Mouse (Mus musculus): Measurements from ENCODE around the gene Hinfp.
"Not testable (repeated sequence)": the region's sequence is repeated elsewhere in the genome, so short reads cannot be mapped to it uniquely, and the experiment has no call there.

Gene Hinfp

DNA sequence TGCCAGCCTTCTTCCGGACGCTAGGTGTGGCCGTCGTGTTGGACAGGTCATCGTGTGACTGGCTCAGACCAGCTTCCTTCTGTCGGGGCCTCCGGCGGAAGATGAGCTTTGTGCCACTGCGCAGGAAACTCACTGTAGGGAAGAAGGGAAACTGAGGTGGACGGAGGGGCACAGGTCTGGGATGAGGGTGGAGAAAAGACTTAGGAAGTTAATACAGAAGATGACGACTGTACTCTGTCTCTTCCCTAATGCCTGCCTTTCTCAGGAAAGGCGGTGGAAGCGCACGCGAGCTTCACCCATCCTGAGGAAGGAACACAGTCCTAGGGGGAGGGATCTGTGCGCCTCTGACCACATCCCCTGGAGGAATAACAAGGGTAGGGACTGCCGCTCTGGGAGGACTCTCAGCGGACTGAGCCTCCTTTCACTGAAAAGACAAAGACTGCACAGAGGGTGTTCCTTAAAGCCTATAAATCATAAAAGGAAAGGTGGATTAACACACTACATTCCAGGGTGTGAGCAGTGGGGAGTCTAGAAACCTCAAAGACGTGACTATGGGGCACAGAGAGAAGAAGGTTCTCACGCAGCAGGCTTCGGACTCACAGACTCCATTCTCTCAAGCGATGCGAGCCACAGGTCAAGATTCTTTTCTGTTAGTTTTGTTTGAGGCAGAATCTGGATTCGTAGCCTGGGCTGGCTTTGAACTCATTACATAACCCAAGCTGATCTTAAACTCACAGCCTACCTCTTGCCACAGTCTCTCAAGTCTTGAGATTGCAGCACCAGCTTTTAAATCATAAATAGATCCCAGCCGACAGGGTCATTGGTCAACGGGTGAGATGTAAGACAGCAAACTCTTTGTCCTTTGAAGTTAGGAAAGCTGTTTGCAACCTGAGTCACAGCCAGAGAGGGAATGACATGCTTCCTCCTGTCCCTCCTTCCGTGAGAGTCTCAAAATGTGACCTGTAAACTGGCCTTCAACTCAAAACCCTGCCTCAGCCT is 6.0 kb upstream of the Hinfp start:
- no peak for DNase-seq

DNA sequence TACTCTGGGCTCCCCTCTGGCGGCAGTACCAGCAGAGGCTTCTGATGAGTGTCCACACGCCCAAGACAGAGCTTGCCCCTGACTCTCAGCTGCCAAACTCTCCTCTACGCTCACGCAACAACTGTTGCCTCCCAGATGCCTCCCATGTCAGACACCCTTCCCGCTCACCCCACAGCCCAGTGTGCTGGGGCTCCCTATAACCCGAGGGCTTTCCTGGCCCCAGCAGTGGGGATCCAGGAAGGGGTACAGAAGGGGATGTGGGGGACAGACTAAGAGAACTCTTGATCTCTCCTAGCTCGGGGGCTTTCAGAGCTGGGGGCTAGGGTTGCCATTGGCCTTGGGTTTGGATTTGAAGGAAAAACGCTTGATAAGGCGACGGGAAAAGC is 5.3 kb upstream of the Hinfp start:
- no peak for DNase-seq

DNA sequence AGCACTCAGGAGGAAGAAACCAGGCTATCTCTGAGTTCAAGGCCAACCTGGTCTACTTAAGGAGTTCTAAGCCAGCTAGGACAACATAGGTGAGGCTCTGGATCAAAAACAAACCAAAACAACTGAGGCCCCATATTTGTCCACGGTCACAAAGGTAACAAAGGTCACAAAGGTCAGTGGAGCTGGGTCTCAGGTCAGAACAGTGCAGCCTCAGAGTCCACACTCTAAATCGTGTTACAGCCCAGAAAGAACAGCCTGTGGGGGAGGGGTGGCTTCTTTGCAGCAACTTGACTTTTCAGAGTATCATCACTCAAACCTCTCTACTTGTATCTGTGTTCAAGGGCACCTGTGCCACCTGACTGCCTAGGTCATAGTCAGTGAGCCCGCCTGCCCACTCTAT is 4.3 kb upstream of the Hinfp start:
- no peak for DNase-seq

DNA sequence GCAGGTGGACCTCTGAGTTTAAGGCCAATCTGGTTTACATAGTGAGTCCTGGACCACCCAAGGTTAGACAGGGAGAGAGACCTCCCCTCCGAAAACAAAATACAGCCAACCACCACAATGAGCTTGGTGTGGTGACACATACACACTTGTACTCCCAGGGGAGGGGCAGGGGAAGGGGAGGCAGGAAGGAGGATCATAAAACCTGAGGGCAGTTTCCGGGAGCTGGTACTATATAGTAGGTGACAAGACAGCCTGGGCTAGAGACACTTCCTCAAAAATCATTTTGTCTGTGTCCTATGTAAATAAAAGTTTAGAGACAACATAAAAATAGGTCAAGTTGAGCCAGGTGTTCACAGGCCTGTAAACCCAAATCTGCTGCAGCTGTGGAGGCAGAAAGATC is 1.8 kb upstream of the Hinfp start:
- DNase-seq = no peak

DNA sequence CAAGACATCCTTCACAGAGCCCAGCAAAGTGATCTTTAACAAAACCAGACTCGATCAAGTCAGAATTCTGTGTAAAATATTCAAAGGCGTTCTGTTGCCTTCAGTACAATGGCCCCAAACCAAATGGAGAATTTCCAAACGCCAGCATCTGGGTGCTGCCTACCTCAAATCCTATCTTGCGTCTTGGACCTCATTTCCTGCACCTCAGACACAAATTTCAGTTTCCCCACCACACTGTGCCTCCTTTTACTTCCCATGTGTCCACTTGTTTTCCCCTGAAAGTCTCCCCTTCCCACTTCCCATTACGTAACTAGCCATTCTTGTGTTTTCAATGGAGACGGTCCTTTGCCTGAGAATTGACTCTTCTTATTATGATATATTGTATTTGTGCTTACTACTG is 1.1 kb upstream of the Hinfp start:
- DNase-seq = no peak

DNA sequence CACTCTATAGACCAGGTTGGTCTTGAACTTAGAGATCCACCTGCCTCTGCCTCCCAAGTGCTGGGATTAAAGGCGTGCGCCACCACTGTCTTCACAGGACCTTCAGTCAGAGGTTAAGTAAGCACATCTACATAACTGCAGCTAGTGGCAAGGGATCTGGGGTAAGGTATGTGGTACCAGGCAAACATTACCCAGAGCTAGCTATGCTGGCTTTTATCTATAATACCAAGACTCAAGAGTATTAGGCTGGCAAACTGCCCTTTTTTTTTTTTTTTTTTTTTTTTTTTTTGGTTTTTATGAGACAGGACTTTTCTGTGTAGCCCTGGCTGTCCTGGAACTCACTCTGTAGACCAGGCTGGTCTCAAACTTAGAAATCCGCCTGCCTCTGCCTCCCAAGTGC is 5.5 kb downstream of the Hinfp start:
- DNase-seq = not testable (repeated sequence)

DNA sequence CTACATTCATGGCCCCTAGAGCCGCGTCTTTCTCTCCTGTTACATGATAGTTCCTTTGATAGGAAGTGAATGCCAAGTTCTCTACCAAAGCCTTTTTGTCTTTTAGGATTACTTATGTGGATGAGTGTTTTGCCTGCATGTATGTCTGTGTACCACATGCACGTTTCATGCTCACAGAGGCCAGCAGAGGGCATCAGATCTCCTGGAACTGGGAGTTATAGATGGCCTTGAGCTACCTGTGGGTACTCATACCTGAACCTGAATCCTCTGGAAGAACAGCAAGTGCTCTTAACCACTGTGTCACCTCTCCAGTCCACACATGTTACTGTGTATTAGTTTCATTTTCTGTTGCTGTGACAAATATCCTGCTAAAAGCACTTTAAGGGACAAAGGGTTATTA is 13.0 kb downstream of the Hinfp start:
- peak; percentile 57 to 60 for DNase-seq

DNA sequence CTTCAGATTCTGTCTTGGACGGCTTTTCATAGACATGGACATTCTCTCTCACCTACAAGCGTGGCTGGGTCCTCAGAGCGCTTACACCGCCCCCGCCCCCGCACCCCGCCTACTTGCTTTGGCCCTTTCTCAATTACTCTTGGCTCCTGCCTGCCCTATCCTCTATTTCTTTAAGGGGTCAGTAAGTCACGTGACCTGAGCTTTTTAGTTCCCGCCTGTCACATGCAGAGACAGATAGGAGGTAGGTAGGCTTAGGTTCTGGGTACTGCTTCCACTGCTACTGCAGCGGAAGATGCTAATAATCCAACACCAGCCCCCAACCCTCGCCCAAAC is 16.5 kb downstream of the Hinfp start:
- peak in 1 of 2 experiments; percentile 34 for DNase-seq

DNA sequence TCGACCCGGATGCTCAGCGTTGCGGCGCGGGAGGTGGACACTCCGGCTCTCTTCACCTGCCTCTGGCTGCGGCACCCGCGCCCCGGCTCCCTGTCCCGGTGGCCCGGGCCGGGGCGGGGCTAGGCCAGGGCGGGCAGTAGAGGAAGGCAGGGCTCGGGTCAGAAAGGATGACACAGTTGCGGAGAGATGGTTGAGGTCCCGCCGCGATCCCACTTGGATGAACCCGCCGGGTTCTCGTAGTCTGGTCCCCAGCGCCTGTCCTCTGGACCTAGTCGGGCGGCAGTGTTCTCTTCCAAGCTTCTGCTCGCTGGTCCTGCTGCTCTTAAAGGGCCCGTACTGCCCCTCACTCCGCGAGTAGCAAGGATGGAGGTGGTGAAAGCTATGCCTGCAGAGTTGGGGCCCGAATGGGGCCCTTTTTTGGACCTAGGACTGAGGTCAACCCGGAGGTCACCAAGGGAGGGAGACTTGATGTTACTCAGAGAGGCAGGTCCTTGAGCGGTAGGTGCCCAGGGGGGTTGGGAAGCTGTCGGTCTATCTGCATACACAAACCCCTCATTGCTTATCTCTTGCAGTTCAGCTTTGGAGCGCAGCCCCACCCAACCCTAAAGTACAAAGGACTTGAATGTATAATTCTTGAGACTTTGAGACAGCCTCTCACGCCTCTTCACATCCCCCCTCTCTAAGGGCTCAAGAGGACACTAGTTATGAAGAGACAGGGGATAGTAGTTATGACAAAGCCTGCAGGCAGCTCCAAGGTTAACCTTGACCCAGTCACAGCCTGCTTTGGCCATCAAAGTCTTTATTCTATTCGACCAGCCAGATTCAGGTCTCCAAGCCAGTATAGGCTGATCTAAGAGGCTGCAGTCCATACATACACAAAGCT is 17.2 kb downstream of the Hinfp start, which contains the start of gene Abcg4:
Gene Abcg4 (minus strand): TSS at position 540 of the 883 bp plus-strand sequence.
- DNase-seq = peak; percentile 65 to 69

DNA sequence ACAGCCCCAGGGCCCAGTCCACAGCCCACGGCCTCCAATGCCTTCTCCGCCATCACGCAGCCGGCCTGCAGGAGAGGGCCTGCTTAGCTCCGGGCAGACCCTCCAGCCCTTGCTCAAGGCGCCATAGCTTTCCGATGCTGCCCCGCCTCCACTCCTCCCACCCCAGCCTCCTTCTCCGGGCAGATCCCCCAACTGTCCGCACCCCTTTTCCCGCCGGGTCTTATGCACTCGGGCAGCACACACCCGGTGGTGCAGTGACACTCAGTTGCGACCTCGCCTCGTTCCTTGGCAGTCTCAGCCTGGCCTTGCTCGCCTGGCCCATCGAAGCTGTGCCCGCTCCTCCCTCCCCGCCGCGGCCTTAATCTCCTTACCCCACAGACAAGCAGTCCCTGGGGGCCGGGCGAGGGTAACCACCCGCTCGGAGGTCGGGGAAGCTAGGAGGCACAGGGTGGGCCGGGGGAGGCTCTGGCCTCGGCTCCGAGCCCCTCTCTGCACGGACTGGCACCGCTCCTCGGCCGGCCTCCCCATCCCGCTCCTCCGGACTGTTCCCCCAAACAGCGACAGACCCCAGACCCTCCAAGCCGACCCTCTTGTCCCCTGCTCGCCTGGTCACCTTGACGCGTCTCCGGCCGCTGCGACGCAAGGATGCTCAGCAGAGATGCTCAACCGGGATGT is 17.9 kb downstream of the Hinfp start:
- peak; percentile 43 to 48 for DNase-seq

DNA sequence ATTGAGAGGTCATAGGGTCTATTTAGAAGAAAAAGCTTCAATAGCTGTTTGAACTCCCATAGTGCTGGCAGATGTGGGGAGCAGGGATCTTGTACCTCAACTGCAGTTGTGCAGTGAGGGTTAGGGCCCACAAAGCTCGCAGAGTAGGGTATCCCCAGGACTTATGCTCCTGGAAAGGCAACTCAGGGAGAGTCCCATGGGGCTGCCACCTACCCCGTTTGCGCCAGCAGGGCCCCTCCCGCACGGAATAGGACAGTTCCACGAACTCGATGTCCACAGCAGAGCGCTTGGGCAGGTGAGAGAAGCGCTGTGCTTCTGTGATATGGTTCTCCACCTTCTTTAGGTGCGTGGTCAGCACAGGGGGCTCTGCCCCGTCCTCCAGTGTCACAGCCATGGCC is 18.5 kb downstream of the Hinfp start:
- DNase-seq = peak in 1 of 2 experiments; percentile 40

DNA sequence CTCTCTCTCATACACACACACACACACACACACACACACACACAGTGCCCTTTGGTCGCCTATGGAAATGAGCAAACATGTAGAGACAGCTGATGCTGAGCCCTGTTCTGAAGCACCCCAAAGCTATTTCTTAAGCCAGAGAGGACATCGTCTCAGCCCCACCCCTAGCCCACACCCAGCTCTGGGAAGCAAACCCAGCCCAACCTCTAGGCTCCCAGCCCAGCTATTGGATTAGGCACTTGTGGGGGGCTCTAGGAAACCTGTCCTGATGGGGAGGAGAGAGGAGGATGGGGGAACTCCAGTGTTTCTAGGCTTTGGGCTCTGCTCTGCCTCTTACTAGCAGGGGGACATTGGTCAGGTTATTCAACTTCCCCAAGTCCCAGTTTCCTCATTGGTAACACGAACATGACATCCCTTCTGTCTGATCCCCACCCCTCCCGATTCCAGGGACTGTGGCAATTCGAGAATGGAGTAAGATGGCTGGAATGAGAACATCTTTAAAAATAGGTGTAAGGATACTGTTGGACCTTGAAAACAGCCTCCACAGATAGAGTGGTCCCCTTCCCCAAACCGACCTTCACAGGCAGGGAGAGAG is 19.1 kb downstream of the Hinfp start:
- DNase-seq = no peak

DNA sequence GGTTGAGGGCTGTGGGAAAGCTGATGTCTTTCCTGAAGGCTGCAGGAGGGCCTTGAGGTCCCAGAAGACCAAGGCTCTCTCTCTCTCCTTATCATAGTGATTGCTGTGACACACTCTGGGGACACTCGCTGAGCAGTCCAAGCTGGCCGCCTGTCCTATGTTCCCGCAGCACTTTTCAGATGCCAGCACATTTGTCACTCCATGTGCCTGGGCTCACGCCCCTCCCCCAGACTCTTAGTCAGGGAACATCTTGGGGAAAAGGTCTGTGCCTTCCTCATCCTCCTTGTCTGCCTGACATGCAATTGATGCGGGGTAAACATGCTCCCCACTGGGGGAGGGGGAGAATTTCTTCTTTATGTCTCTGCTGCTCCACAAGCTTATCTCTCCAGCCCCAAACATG is 22.3 kb downstream of the Hinfp start:
- no peak for DNase-seq

DNA sequence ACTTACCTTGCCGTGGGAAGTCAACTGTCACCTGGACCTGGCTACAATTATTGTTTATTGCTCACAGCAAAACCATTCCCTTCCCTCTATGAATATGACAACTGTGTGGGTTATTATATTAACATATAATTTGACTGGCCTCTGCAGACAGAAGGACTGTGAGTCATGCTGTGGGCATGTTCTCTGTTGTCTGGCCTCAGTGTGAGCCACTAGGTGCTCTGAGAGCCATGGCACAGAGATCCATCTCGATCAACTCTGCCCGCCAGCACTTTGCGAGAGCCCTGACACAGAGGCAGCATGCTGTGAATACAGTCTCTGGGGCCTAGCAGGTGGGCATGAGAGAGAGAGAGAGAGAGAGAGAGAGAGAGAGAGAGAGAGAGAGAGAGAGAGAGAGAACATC is 35.5 kb downstream of the Hinfp start:
- no peak for DNase-seq

DNA sequence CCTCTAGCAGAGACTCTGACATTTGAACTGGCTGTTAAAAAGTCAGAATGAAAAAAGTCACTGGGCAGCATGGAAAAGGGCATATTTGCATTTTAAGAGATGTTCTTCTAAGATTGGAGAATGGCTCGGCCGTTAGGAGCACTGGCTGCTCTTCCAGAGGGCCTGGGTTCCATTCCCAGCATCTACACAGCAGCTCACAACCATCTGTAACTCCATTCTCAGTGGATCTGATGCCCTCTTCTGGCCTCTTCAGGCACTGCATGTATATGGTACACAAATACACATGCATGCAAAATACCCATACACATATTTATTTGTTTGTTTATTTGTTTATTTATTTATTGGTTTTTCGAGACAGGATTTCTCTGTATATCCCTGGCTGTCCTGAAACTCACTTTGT is 36.4 kb downstream of the Hinfp start:
- peak; percentile 44 to 59 for DNase-seq

DNA sequence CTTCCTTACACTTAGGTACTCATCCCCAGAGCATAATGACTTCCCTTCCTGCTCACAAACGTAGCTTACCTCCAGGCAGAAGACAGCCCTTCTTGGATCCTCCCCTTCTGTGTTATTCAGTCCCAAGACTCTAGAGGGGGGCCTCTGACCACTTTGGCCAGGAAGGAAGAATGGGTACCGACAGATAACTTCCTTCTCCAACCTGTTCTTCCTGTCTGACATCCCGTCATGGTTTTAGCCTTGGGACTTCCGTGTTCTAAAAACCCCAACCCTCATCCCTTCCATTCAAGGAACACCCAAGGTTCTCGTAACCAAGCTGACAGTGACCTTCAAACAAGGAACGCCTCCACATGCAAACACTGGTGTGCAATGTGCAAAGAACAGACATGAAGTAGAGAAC is 37.0 kb downstream of the Hinfp start, which contains the start of gene Nlrx1:
Gene Nlrx1 (minus strand): TSS at position 168 of the 400 bp plus-strand sequence.
- DNase-seq = no peak

DNA sequence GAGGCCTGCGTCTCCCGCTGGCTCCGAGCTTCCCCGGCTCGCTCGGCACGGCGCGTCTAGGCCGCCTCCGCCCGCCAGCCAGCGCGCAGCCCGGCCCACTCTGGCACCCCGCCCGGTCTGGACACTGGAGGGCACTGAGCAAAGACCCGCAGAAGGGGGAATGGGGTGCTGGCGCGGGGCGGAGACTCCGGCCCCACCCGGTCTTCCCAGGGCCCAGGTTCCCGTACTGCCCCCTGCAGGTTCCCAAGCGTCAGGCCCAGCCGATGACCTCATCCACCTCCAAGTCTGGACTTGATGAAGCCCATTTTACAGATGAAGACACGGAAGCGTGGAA is 37.5 kb downstream of the Hinfp start:
- peak; percentile 78 to 87 for DNase-seq

DNA sequence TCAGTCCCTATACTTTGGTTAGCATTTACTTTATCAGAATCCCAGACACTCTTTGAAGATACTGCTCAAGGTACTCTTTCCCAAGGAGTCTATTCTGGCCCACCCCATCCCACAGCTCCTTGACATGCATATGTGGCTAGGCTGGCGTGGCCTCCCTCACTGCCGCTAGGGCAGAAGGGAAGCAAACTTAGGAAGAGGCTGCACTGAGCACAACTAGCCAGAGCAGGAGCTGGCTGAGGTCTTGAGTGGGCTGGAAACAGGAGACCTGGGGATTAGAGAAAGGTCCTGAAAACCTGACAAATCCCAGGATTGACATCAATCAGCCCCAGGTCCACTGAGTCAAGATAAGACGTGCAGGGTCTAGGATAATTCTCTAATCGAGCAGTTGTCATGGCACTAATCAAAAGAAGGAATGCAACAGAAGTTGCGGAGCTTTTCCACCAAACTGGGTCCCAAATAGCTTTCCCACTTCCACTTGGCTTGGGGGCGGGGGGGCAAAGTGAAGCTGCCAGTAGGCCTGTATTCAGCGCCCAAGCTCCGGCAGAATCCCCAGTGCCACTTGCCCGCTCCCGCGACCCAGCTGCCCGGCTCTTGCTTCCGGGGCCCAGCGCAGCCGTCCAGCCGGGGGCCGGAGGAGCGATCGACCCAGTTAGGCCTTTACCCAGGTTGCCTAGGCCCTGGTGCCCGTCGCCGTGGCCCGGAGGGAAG is 38.0 kb downstream of the Hinfp start:
- DNase-seq = peak in 1 of 2 experiments; percentile 17

DNA sequence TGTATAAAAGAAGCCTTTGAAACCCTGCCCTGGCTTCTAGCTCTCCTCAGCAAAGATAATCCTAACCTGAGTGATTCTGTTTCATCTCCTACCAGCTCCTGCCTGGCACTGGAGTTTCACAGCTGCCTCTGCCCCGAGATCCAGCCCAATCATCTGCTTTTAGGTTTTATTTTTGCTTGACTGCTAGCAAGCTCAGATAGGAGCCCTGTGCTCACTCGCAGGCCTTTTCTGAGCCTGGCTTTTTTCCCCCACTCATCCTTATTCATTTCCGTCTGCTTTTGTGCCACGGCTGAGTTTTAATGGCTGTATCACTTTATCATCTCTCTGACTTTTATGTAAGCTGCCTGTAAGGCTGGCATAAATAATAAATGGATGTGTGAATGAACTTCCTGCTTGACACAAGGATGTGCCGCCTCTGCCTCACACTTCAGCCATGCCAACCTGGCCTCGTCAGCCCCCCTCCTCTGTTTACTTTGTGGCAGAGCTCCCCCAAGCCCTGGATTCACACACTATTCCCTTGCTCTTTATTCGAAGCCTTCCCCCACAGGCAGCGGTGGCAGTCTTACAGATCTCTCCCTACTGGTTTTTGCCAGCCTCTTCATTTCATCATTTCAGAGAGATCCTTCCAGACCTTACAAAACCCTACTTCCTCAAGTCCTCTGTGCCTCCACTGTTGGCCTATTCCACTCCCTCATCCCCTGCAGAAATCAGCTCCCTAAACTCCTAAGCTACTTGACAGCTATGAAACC is 38.8 kb downstream of the Hinfp start:
- no peak for DNase-seq

DNA sequence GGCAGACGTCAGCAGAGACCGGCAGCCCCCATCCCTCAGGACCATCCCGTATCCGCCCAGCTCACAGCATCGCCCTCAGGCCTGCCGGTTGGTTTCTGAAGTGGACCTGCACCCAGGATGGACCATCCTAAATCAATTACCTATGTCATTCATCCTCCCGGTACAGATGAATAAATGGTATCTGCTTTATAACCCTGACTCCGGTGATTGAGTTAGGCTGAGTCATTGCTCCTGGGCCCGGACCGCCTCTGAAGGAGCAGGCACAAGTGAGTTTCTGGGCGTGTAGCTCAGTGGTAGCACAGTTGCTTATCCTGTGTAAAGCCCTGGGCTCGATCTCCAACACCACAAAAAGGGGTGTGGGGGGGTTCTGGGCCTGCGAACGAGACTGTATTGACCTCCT is 44.1 kb downstream of the Hinfp start:
- no peak for DNase-seq

DNA sequence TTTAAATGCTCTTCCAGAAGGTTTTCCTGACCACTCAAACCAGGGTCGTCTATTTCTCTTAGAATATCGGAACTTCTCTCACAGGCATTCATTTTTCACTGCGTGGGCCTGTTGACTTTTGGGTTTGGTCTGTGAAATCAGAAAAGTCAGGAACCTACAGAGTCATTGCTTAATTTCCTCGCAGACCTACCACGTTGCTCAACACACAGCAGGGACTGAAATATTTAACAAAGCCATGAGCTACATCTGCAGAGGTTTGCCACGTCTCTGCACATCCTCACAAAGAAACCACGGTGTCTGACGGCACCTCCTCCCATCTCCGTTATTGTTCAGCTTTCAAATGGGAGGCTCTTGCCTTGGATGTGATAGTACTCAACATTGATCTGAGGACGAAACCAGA is 46.5 kb downstream of the Hinfp start:
- DNase-seq = no peak

Measured in cerebellum, postnatal 36 days (tissue).